Mouse (Mus musculus) layer of hippocampus, adult 6 months (tissue): ENCODE measurements around the gene Gm45808. TPM values are rescaled to one million over a fixed set of nuclear protein-coding genes. Genes with fewer than 3 reads are reported as not detected.

Experiments used
- long read RNA-seq, 2 experiments: library from polyadenylated mRNA; unstranded; transcript quantifications; one replicate each; pipeline ENCODE4 v2.0.0; 2019 to 2020
- microRNA-seq: library from miRNA; unstranded; fragments of <30 nt; microRNA quantifications from one replicate; pipeline ENCODE4 v1.2.0, GENCODE M21; 2020
- polyA plus RNA-seq: library from polyadenylated mRNA; unstranded; fragments of <200 nt; fragmentation: Nextera tagmentation; gene quantifications from 2 replicates; pipeline ENCODE4 v1.2.3, GENCODE M21; 2021

Gene Gm45808
- polyA plus RNA-seq = not detected in 2 replicates
- long read RNA-seq, experiment 1 = 0 reads
- long read RNA-seq, experiment 2, partial matches to known transcripts = 0 of 1 reads
- long read RNA-seq, experiment 2, other reads (novel, unspliced or antisense) = 1 of 1 reads

GRCm38 (mm10) chr7:45486761-45487415 is at the start of gene Gm45808:
Gm45808 (minus strand) TSS chr7:45486811.

GRCm38 (mm10) chr7:45525809-45526473 is 39.3 kb upstream of the Gm45808 start, which contains the start of the genes Ppp1r15a and Plekha4:
Ppp1r15a (minus strand) TSS chr7:45526268.
Plekha4 (plus strand) TSS chr7:45526330.

GRCm38 (mm10) chr7:45509912-45510787 is 23.5 kb upstream of the Gm45808 start, which contains the start of gene Nucb1:
Nucb1 (minus strand) TSS chr7:45510406.

GRCm38 (mm10) chr7:45488293-45489204 is 1.9 kb upstream of the Gm45808 start, which contains the start of gene Dhdh:
Dhdh (minus strand) TSS chr7:45488805.

GRCm38 (mm10) chr7:45481374-45481927 is 5.2 kb downstream of the Gm45808 start, which contains the start of gene Tulp2:
Tulp2 (plus strand) TSS chr7:45481877.

GRCm38 (mm10) chr7:45466283-45467089 is 20.1 kb downstream of the Gm45808 start, which contains the start of gene Bax:
Bax (minus strand) TSS chr7:45466898.

GRCm38 (mm10) chr7:45459564-45460140 is 27.0 kb downstream of the Gm45808 start, which contains the start of gene Ftl1:
Ftl1 (minus strand) TSS chr7:45459884.

GRCm38 (mm10) chr7:45437521-45438276 is 48.9 kb downstream of the Gm45808 start, which contains the start of gene Ruvbl2:
Ruvbl2 (minus strand) TSS chr7:45438096.

GRCm38 (mm10) chr7:45434203-45435015 is 52.2 kb downstream of the Gm45808 start, which contains the start of gene Gys1:
Gys1 (plus strand) TSS chr7:45434844.

GRCm38 (mm10) chr7:45420615-45420919 is 66.0 kb downstream of the Gm45808 start, which contains the start of gene Lhb:
Lhb (plus strand) TSS chr7:45420820.

Small RNA genes lying within 50 kb of the gene (microRNA-seq; reads per million reads assigned to microRNA genes)
- gene Gm22133 = not detected

Other genes starting within 250 kb of the Gm45808 start
- 11.8 and 14.4 TPM in 2 replicates for gene Cd37, start 247.7 kb downstream of the Gm45808 start, polyA plus RNA-seq
- gene Slc6a16, start 245.7 kb downstream of the Gm45808 start, polyA plus RNA-seq = 1.1 and 1.2 TPM in 2 replicates
- gene Slc6a21, start 209.3 kb downstream of the Gm45808 start, polyA plus RNA-seq = not detected in 2 replicates
- gene Trpm4, start 153.0 kb downstream of the Gm45808 start, polyA plus RNA-seq = 10.1 and 12.4 TPM in 2 replicates
- gene Hrc, start 151.5 kb downstream of the Gm45808 start, polyA plus RNA-seq = not detected in 2 replicates
- 8.7 and 11.6 TPM in 2 replicates for gene Ppfia3, start 119.8 kb downstream of the Gm45808 start, polyA plus RNA-seq
- gene Lin7b, start 116.2 kb downstream of the Gm45808 start, polyA plus RNA-seq = 214 and 221 TPM in 2 replicates
- gene Snrnp70, start 91.1 kb downstream of the Gm45808 start, polyA plus RNA-seq = 32.6 and 45.3 TPM in 2 replicates
- gene Kcna7, start 81.2 kb downstream of the Gm45808 start, polyA plus RNA-seq = not detected in 2 replicates
- gene Ntf5, start 73.1 kb downstream of the Gm45808 start, polyA plus RNA-seq = 0.11 and 0.30 TPM in 2 replicates
- 1.1 TPM in 1 of 2 replicates, not detected in the other for gene Lhb, start 66.0 kb downstream of the Gm45808 start, polyA plus RNA-seq
- 7.9 and 10.1 TPM in 2 replicates for gene Gys1, start 52.0 kb downstream of the Gm45808 start, polyA plus RNA-seq
- gene Ruvbl2, start 48.7 kb downstream of the Gm45808 start, polyA plus RNA-seq = 50.0 and 53.1 TPM in 2 replicates
- gene Ftl1, start 26.9 kb downstream of the Gm45808 start, polyA plus RNA-seq = 1,695 and 1,748 TPM in 2 replicates
- 86.7 and 94.4 TPM in 2 replicates for gene Bax, start 19.9 kb downstream of the Gm45808 start, polyA plus RNA-seq
- 0.13 and 0.14 TPM in 2 replicates for gene Tulp2, start 4.9 kb downstream of the Gm45808 start, polyA plus RNA-seq
- gene Dhdh, start 2.0 kb upstream of the Gm45808 start, polyA plus RNA-seq = 2.6 and 3.5 TPM in 2 replicates
- gene Nucb1, start 23.6 kb upstream of the Gm45808 start, polyA plus RNA-seq = 74.5 and 76.8 TPM in 2 replicates
- gene Ppp1r15a, start 39.5 kb upstream of the Gm45808 start, polyA plus RNA-seq = 17.6 and 18.2 TPM in 2 replicates
- 0.67 and 1.7 TPM in 2 replicates for gene Plekha4, start 39.5 kb upstream of the Gm45808 start, polyA plus RNA-seq
- gene Hsd17b14, start 68.1 kb upstream of the Gm45808 start, polyA plus RNA-seq = 0.43 TPM in 1 of 2 replicates, not detected in the other
- gene Bcat2, start 83.3 kb upstream of the Gm45808 start, polyA plus RNA-seq = 7.0 and 8.5 TPM in 2 replicates
- not detected in 2 replicates for gene Fgf21, start 128.7 kb upstream of the Gm45808 start, polyA plus RNA-seq
- gene Fut1, start 130.5 kb upstream of the Gm45808 start, polyA plus RNA-seq = 0.08 TPM in 1 of 2 replicates, not detected in the other
- 0.09 TPM in 1 of 2 replicates, not detected in the other for gene Izumo1, start 135.0 kb upstream of the Gm45808 start, polyA plus RNA-seq
- gene Rasip1, start 140.7 kb upstream of the Gm45808 start, polyA plus RNA-seq = 2.3 and 3.1 TPM in 2 replicates
- 1.1 and 1.2 TPM in 2 replicates for gene Mamstr, start 153.2 kb upstream of the Gm45808 start, polyA plus RNA-seq
- gene Fut2, start 179.6 kb upstream of the Gm45808 start, polyA plus RNA-seq = 0.10 and 0.16 TPM in 2 replicates
- gene Ntn5, start 197.2 kb upstream of the Gm45808 start, polyA plus RNA-seq = 5.2 and 6.6 TPM in 2 replicates
- gene Sec1, start 207.6 kb upstream of the Gm45808 start, polyA plus RNA-seq = 0.15 and 0.36 TPM in 2 replicates
- 39.6 and 49.9 TPM in 2 replicates for gene Car11, start 213.0 kb upstream of the Gm45808 start, polyA plus RNA-seq
- 49.2 and 52.8 TPM in 2 replicates for gene Dbp, start 218.3 kb upstream of the Gm45808 start, polyA plus RNA-seq
- 357 and 361 TPM in 2 replicates for gene Rpl18, start 228.6 kb upstream of the Gm45808 start, polyA plus RNA-seq
- 5.5 and 6.1 TPM in 2 replicates for gene Sphk2, start 231.2 kb upstream of the Gm45808 start, polyA plus RNA-seq
- 0.09 TPM in 1 of 2 replicates, not detected in the other for gene Fam83e, start 234.4 kb upstream of the Gm45808 start, polyA plus RNA-seq
- not detected in 2 replicates for gene Spaca4, start 239.0 kb upstream of the Gm45808 start, polyA plus RNA-seq